Mouse (Mus musculus) kidney, postnatal 25 days (tissue): Measurements from ENCODE around the gene Map1lc3b.
A peak's percentile ranks its signal among the peaks of the same experiment; 100 is the strongest.

Source experiments
- DNase-seq, 2 experiments: peaks; one replicate each; pipeline ENCODE4 v3.0.0; 2021; ENCODE audit warnings: mixed read lengths in 2 of 2

Map1lc3b gene

GRCm38 (mm10) chr8:121590203-121591177 is at the start of gene Map1lc3b:
Gene Map1lc3b, plus strand, starts transcription at chr8:121590361.
- peak; percentile 92 to 96 for DNase-seq

DNA sequence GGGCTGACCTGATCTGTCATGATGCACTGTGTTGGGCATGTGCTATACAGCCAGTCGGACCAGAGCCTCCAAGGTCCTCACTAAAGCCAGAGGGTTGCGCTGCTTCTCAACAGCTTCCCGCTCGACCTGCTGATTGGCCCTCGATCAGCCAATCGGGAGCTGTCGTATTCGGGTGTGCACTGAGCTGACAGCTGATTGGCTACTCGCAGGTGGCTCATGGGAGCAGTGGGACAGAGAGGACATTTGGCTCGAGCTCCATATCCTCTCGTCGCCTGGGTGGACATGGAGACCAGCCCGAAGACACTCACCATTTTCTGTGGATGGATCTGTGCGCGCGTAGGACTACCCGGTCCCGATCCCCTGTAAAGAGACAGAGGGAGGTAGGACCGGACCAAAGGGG is 48.3 kb upstream of the Map1lc3b start:
- DNase-seq, result peak in 1 of 2 experiments; percentile 28

GRCm38 (mm10) chr8:121542901-121543300 is 47.3 kb upstream of the Map1lc3b start:
- DNase-seq, result peak in 1 of 2 experiments; percentile 33

DNA sequence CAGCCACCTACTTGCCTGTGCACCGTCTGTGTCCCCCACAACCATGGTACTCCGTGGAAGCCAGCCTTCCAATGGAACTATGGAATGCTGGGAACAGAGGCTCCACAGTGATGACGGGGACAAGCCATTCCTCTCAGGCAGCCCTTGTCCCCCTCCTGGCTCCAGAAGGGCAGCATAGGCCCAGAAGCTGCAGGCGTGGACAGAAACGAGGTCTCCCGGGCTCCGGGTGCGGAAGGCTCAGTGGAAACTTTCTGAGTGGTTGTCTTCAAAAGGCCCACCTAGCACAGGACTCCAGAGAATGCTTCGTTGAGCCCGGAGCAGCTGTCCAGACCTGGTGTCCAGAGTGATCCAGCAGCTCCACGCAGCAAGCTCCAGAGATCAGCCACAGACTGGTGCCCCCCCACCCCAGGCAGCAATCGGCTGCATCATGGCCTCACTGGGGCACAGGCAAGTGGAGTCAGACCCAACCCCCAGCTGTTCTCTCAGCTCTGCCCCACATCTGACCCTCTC is 45.8 kb upstream of the Map1lc3b start, which contains the start of gene 1700018B08Rik:
1700018B08Rik (minus strand) TSS at position 45 of the 510 bp plus-strand sequence.
- peak in 1 of 2 experiments; percentile 19 for DNase-seq

DNA sequence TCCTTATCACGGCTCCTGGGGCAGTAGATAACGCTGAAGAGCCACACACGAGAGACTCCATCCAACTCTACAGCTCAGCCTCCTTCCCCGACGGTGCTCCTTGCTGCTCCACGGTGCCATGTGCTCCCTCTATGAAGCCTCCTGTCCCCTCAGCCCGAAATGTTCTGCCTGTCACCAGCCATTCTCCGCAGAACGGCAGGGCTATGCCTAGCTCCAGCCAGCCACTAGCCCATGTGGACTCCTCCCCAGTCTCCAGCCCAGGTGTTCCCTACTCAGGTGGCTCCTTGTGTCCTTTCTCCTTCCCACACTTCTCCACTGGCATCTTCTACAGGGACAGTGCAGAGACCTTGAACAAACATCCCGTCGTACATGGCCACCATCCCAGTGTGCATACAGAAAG is 45.2 kb upstream of the Map1lc3b start:
- peak in 1 of 2 experiments; percentile 28 for DNase-seq

DNA sequence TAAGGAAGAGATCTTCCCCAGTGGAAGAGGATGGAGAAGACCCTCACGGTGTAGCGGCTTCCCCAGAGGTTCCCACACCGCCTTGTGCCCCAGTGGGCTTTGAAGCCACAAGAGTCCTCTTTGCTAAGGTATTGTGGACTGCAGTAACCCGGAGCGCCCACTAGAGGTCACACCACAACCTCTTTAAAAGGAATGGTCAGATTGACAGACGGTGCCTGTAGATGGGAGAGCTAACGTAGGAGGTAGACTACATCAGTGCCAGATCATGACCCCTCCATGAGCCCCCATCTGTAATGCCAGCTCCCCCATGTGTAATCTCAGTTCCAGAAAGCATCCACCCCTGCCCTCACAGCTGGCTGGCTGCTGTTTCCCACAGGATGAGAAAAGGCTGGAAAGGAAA is 43.0 kb upstream of the Map1lc3b start:
- DNase-seq, result peak; percentile 75 to 83

DNA sequence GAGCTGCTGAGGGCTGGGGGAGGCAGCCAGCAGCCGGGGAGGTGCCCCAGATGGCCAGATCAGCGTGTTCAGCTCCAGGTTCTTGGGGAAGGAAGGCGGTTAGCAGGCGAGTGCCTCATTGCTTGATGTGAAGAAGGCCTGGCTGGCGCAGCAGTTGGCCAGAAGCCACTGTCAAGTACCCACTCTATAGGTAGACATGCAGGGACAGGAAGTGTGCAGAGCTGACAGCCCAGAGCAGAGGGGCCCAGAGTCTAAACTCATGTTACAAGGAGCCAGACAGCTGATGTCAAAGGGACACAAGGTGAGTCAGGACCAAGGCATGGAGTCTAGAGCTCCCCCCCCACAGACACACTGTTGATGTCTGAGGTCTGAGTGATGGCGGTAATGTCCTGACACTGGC is 40.1 kb upstream of the Map1lc3b start:
- peak in 1 of 2 experiments; percentile 25 for DNase-seq

DNA sequence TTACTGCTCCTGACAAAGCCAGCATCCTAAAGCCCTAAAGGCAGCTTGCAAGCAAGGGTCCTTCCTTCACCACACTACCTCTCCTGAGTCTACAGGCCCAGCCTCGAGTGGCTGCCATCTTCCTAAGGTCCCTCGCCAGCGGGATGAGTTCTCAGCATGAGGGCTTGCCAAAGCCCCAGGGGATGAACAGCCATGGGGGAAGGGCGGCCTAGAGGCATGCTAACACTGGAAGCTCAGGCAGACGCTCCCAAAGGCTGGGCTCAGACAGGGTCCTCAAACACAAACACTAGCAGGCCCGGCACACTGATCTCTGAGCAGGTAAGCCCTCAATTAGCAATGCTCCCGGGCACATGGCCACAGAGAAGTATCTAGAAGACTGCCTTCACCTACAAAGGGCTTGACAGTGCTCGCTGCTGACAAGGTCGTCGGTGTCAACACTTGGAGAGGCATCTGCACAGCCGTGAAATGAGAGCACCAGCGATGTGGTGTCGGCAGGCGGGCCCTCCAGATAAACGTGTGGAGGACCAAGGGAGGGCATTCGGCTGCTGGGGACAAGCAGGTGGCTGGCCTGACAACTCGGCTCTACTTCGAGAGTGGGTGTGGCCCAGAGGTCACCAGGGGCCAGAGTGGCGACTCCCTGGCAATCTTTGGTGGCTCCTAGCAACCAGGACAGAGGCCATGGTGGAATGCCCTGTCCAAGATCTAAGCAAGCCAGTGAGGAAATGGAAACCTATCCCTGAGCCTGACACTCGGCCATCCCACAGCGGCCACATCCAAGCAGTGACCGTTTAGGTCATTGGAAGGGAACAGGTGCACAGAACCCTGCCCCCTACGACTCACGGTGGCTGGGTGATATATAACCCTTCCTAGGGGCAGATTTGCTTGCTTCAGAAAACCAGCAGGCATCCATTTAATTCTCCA is 38.8 kb upstream of the Map1lc3b start:
- peak in 1 of 2 experiments; percentile 33 for DNase-seq

DNA sequence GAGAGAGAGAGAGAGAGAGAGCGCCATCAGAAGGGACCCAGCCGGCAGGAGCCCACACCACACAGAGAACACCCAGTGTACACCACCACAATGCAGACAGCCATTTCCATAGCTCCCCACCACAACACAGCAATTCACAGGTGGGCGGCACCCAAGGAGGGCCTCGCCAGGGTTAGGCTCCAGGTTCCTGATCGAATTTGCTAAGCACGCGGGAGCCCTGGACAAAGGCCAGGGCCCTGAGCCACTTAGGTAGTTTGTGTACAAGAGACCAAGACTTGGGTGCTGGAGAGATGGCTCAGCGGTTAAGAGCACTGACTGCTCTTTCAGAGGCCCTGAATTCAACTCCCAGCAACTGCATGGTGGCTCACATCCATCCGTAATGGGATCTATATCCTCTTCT is 37.7 kb upstream of the Map1lc3b start:
- DNase-seq, result peak in 1 of 2 experiments; percentile 14

GRCm38 (mm10) chr8:121553831-121554475 is 36.2 kb upstream of the Map1lc3b start:
- peak in 1 of 2 experiments; percentile 16 for DNase-seq

DNA sequence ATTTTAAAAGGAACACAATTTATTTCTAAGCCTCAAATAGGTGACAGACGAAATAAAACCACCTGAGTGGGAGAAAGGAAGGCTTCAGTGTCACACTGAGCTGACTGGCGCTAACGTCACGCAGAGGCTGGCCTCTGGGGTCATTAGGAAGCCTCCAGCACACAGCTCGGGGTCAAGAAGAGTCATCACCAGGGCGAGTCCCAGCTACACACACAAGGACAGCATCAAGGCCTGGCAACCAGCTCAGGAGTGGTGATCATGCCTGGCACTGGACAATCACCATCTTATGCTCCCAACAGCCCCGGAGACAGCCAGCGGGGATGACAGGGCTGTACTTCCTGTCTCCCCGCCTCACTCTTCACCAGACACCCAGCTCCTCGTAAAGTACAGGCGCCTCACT is 32.4 kb upstream of the Map1lc3b start:
- DNase-seq, result no peak

DNA sequence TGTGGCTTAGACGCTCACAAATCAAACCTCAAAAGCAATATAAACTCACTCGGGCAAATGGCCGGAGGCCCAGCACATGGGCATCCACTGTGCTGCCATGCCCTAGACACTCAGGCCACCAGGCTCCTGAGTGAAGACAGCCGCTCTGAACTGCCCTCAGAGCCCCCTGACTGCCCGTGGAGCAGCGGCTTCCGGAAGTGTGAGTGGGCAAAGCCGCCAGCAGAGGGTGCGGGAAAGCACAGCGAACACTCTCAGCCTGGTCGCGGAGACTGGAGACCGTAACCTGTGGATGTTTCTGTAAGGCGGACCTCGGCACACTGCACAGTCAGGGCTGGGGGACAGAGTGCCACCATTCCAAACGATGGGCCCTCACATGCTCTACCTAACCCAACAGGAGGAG is 31.6 kb upstream of the Map1lc3b start:
- DNase-seq, result no peak

GRCm38 (mm10) chr8:121559801-121560200 is 30.4 kb upstream of the Map1lc3b start:
- no peak for DNase-seq

DNA sequence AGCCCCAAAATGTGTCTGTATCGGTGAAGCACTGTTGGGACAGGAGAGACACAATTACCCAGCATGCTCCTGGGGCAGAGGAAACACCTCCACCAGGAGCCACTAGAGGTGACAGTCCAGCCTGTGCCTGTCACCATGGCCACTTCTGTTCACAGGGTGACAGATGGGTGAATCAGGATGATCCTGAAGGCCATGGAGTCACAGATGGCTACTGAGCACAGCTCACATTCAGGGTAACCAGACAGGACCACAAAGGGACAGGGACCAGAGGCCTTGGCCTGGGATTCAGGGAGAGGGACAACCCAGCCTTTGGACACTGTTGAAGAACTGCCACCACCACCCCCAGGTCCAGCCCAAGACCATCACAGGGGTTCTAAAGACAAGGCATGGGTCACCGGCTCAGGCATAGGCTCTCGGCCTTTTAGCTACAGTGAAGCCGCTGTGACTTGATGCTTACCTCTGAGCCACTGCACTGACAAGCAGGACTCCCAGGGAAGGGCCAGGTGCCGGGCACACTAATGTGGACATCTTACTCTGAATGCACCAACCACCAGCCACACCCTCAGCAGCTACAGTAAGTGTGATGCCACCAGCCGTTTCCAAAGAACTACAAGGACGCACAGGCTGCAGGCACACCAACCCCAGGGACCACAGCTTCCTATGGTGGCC is 29.6 kb upstream of the Map1lc3b start:
- no peak for DNase-seq

GRCm38 (mm10) chr8:121561636-121562345 is 28.4 kb upstream of the Map1lc3b start:
- DNase-seq, result peak in 1 of 2 experiments; percentile 28

- peak; percentile 16 to 80 for DNase-seq
These were observed 27.2 kb upstream of the Map1lc3b start for GRCm38 (mm10) chr8:121562941-121563351.

DNA sequence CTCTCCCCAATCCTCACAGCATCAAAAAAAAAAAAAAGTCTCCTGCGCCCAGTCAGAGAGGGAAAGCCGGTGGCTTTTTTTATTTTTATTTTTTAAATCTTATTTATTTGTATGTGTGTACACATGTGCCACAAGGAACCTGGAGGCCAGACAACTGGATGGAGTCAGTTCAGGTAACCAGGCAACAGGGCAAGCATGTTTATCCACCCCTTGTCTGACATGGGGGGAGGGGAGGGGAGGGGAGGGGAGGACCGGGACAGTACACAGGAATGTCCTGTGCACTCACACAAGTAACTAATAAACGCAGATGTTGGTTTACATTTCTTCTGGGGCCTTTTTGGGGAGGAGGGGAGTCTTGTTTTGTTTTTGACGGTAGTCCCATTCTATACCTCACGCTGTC is 26.5 kb upstream of the Map1lc3b start:
- no peak for DNase-seq

GRCm38 (mm10) chr8:121568321-121568720 is 21.8 kb upstream of the Map1lc3b start:
- no peak for DNase-seq

GRCm38 (mm10) chr8:121570335-121570734 is 19.8 kb upstream of the Map1lc3b start:
- DNase-seq, result no peak

DNA sequence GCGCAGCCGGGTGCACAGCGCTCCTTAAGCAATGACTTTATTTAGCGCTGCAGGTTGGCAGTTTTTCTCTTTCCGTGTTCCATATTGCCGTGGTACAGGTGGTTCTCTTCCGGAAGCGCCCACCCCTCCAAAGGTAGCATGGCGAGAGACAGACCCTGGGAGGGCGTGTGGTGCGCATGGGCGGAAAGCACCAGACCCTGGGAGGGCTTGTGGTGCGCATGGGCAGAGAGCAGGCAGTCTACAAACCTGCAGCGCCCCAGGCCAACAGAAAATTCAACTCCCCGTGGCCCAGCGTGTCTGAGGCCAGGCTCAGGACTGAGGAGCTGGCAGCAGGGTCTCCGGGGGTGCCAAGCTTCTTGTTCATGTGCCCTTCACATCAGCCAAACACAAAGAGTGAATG is 19.4 kb upstream of the Map1lc3b start:
- no peak for DNase-seq

DNA sequence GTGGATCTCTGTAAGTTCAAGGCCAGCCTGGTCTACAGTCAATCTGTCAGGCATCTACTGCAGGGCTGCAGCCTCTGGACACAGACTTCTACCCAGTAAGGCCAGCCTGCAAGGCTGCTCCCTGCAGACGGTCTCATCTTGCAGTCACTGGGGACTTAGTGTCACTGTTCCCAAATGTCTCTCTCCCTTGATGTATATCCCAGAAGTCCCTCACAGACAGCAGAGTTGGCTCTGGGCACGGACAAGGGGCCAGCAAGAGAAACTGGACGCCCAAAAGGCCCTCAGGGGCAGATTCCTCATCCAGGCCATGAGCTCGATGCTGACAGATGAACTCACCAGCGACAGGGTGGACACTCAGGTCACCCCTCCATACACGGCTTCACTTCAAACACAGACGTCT is 18.0 kb upstream of the Map1lc3b start:
- no peak for DNase-seq
